Mouse (Mus musculus) liver, embryonic 14.5 days (tissue): ENCODE measurements at regions not wholly inside any gene's neighbourhood (a gene's known extent, or its start where the extent isn't known, plus 50 kb on each side); places are given as distances from the start of the nearest gene placed in this dataset.

Experiments used
- CTCF ChIP-seq: IDR thresholded peaks from 2 replicates; pipeline ENCODE4 v1.5.1; 2016; ENCODE audit warnings: antibody characterized with exemption, low read depth, control low read depth
- EP300 ChIP-seq: IDR thresholded peaks from 2 replicates; pipeline ENCODE4 v1.6.1; 2016; ENCODE audit warnings: antibody characterized with exemption, low read depth

DNA sequence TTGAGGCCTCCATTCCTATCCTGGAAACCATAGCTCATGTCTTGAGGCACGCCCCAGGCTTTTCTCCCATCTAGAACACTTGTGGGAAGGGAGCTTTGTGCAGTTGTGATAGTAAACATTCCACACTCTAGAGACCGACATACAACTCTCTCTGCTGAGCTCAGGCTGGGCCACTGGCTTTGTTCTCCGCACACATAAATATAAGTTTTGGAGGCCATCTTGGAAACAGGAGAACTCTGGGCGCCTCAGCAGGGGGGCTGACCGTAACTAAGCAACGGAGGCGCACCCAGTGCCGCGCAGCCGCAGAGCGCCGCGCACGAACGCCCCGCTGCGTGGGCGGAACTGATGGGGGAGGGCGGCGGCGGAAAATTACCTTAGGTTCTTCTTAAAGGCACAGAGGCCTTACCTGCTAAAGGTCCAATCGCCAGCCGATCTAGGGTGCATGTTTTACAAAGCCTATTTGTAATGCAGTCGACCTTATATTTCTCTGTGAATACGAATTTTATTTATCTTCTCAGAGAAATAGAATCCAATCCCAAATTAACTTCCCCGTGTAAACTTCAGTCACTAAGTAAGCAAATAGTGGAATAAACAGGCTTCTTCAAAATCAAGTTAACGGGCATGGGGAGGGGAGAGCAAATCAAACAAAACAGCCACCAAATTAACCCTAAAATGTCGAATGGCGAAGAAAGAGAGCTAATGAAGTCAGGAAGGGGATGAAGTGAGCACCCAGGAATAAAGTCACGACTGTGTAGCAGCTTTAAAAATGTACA, 65.2 kb upstream of the Chd2 start:
- TF ChIP-seq CTCF (no peak), EP300 (no peak)
